Mouse (Mus musculus): ENCODE results near the gene Pafah2. TPM values are rescaled to one million over a fixed set of nuclear protein-coding genes. Genes with fewer than 3 reads are reported as not detected.

Pafah2 gene
- polyA plus RNA-seq, 1 experiment: not detected

- 70% methylated on average over 6 of the region's 6 CpGs for WGBS
- Histone ChIP-seq H3K27ac (ENCODE audit: insufficient read depth, low read depth, low read length) (no peak overlapping the region), H3K4me3 (ENCODE audit: insufficient read depth, low read depth, low read length) (no peak overlapping the region), H3K4me1 (ENCODE audit: control insufficient read depth, insufficient read depth, low read length) (no peaks in the 10 kb centered on the region)
- no peak for TF ChIP-seq CTCF (IDR thresholded peaks at IDR 0.05; ENCODE audit: insufficient read depth, low read depth, low read length)
- TF ChIP-seq POLR2A (IDR thresholded peaks at IDR 0.05; ENCODE audit: insufficient read depth, low read depth, low read length): no peak
Observed at GRCm38 (mm10) chr4:134387268-134387667, 8.9 kb upstream of the Pafah2 start.

GRCm38 (mm10) chr4:134388397-134388796 lies 7.7 kb upstream of the Pafah2 start:
- TF ChIP-seq POLR2A (IDR thresholded peaks at IDR 0.05; ENCODE audit: insufficient read depth, low read depth, low read length) (no peak), CTCF (IDR thresholded peaks at IDR 0.05; ENCODE audit: insufficient read depth, low read depth, low read length) (0 out of 2 replicates have a peak, but pooled peaks have one; percentile 27)
- Histone ChIP-seq H3K4me3 (ENCODE audit: insufficient read depth, low read depth, low read length) (no peak overlapping the region), H3K4me1 (ENCODE audit: control insufficient read depth, insufficient read depth, low read length) (peaks cover 2% of the 10 kb centered on the region; the same call in 1 of the 2 replicates), H3K27ac (ENCODE audit: insufficient read depth, low read depth, low read length) (no peak overlapping the region)
- WGBS: 22% methylated on average over 5 of the region's 5 CpGs

- H3K4me1 ChIP-seq (ENCODE audit: control insufficient read depth, insufficient read depth, low read length): peaks cover 4% of the 10 kb centered on the region
- H3K27ac ChIP-seq (ENCODE audit: insufficient read depth, low read depth, low read length): no peak overlapping the region
- WGBS: 94% methylated on average over 1 of the region's 1 CpGs
- H3K4me3 ChIP-seq (ENCODE audit: insufficient read depth, low read depth, low read length): no peak overlapping the region
- TF ChIP-seq CTCF (IDR thresholded peaks at IDR 0.05; ENCODE audit: insufficient read depth, low read depth, low read length) (no peak), POLR2A (IDR thresholded peaks at IDR 0.05; ENCODE audit: insufficient read depth, low read depth, low read length) (no peak)
Observed at GRCm38 (mm10) chr4:134391636-134392035, 4.5 kb upstream of the Pafah2 start.

GRCm38 (mm10) chr4:134392595-134392994 lies 3.5 kb upstream of the Pafah2 start:
- WGBS: 6% methylated on average over 8 of the region's 8 CpGs
- H3K27ac ChIP-seq (ENCODE audit: insufficient read depth, low read depth, low read length): no peak overlapping the region
- H3K4me1 ChIP-seq (ENCODE audit: control insufficient read depth, insufficient read depth, low read length): peaks cover 9% of the 10 kb centered on the region
- TF ChIP-seq POLR2A (IDR thresholded peaks at IDR 0.05; ENCODE audit: insufficient read depth, low read depth, low read length) (no peak), CTCF (IDR thresholded peaks at IDR 0.05; ENCODE audit: insufficient read depth, low read depth, low read length) (no peak)
- H3K4me3 ChIP-seq (ENCODE audit: insufficient read depth, low read depth, low read length): no peak overlapping the region

GRCm38 (mm10) chr4:134393026-134393425 lies 3.1 kb upstream of the Pafah2 start:
- no peak overlapping the region for H3K27ac ChIP-seq (ENCODE audit: insufficient read depth, low read depth, low read length)
- peaks cover 12% of the 10 kb centered on the region for H3K4me1 ChIP-seq (ENCODE audit: control insufficient read depth, insufficient read depth, low read length)
- no peak overlapping the region for H3K4me3 ChIP-seq (ENCODE audit: insufficient read depth, low read depth, low read length)
- TF ChIP-seq CTCF (IDR thresholded peaks at IDR 0.05; ENCODE audit: insufficient read depth, low read depth, low read length): 0 out of 2 replicates have a peak, but pooled peaks have one; percentile 14
- no peak for TF ChIP-seq POLR2A (IDR thresholded peaks at IDR 0.05; ENCODE audit: insufficient read depth, low read depth, low read length)
- 23% methylated on average over 12 of the region's 12 CpGs for WGBS

GRCm38 (mm10) chr4:134395142-134395541 lies 978 bp upstream of the Pafah2 start:
- Histone ChIP-seq H3K27ac (ENCODE audit: insufficient read depth, low read depth, low read length) (no peak overlapping the region), H3K4me3 (ENCODE audit: insufficient read depth, low read depth, low read length) (no peak overlapping the region), H3K4me1 (ENCODE audit: control insufficient read depth, insufficient read depth, low read length) (peaks cover 18% of the 10 kb centered on the region)
- TF ChIP-seq CTCF (IDR thresholded peaks at IDR 0.05; ENCODE audit: insufficient read depth, low read depth, low read length): no peak
- TF ChIP-seq POLR2A (IDR thresholded peaks at IDR 0.05; ENCODE audit: insufficient read depth, low read depth, low read length): no peak
- 95% methylated on average over 7 of the region's 7 CpGs for WGBS

GRCm38 (mm10) chr4:134397121-134397520 lies 1.0 kb downstream of the Pafah2 start:
- TF ChIP-seq POLR2A (IDR thresholded peaks at IDR 0.05; ENCODE audit: insufficient read depth, low read depth, low read length) (no peak), CTCF (IDR thresholded peaks at IDR 0.05; ENCODE audit: insufficient read depth, low read depth, low read length) (no peak)
- Histone ChIP-seq H3K4me1 (ENCODE audit: control insufficient read depth, insufficient read depth, low read length) (peaks cover 27% of the 10 kb centered on the region), H3K27ac (ENCODE audit: insufficient read depth, low read depth, low read length) (peak overlapping the region; percentile 55), H3K4me3 (ENCODE audit: insufficient read depth, low read depth, low read length) (no peak overlapping the region)
- WGBS: 14% methylated on average over 7 of the region's 7 CpGs

GRCm38 (mm10) chr4:134397732-134398131 lies 1.6 kb downstream of the Pafah2 start:
- WGBS: 75% methylated on average over 9 of the region's 9 CpGs

GRCm38 (mm10) chr4:134400206-134400605 lies 4.1 kb downstream of the Pafah2 start:
- WGBS: 7% methylated on average over 5 of the region's 5 CpGs
- TF ChIP-seq CTCF (IDR thresholded peaks at IDR 0.05; ENCODE audit: insufficient read depth, low read depth, low read length) (no peak), POLR2A (IDR thresholded peaks at IDR 0.05; ENCODE audit: insufficient read depth, low read depth, low read length) (no peak)
- Histone ChIP-seq H3K4me3 (ENCODE audit: insufficient read depth, low read depth, low read length) (no peak overlapping the region), H3K27ac (ENCODE audit: insufficient read depth, low read depth, low read length) (peak overlapping the region; percentile 62; the same call in 1 of the 2 replicates), H3K4me1 (ENCODE audit: control insufficient read depth, insufficient read depth, low read length) (peaks cover 39% of the 10 kb centered on the region)

More at GRCm38 (mm10) chr4:134397732-134398131, 1.6 kb downstream of the Pafah2 start:
- TF ChIP-seq POLR2A (IDR thresholded peaks at IDR 0.05; ENCODE audit: insufficient read depth, low read depth, low read length): no peak
- no peak for TF ChIP-seq CTCF (IDR thresholded peaks at IDR 0.05; ENCODE audit: insufficient read depth, low read depth, low read length)
- Histone ChIP-seq H3K27ac (ENCODE audit: insufficient read depth, low read depth, low read length) (no peak overlapping the region), H3K4me1 (ENCODE audit: control insufficient read depth, insufficient read depth, low read length) (peaks cover 31% of the 10 kb centered on the region), H3K4me3 (ENCODE audit: insufficient read depth, low read depth, low read length) (no peak overlapping the region)

Measured in olfactory bulb, adult 2 months (tissue).